Mouse (Mus musculus) intestine, embryonic 15.5 days (tissue): ENCODE results near the gene Stk40. TPM values are rescaled to one million over a fixed set of nuclear protein-coding genes. Genes with fewer than 3 reads are reported as not detected.
A peak's percentile ranks its signal among the peaks of the same experiment; 100 is the strongest.
"Not testable (repeated sequence)": the region's sequence is repeated elsewhere in the genome, so short reads cannot be mapped to it uniquely, and the experiment has no call there.

Experiments
- ATAC-seq: fragments of 200-750 bp; cut with Nextera tagmentation; 2 replicates; pipeline ENCODE4 v1.8.0; 2017; ENCODE audit warnings: moderate TSS enrichment, moderate library complexity
- H3K27ac ChIP-seq: fragments of 300-500 bp; sonication (generic); 2 replicates; pipeline ENCODE4 v1.5.1; 2015; ENCODE audit warnings: mild to moderate bottlenecking, inconsistent platforms
- H3K27me3 ChIP-seq: fragments of 300-500 bp; sonication (generic); replicated peaks from 2 replicates; pipeline ENCODE4 v1.6.1; 2015; ENCODE audit warnings: inconsistent platforms
- H3K36me3 ChIP-seq: fragments of 300-500 bp; sonication (generic); 2 replicates; pipeline ENCODE4 v1.6.1; 2015; ENCODE audit warnings: inconsistent platforms
- H3K4me1 ChIP-seq: fragments of 300-500 bp; sonication (generic); replicated peaks from 2 replicates; pipeline ENCODE4 v1.6.1; 2015; ENCODE audit warnings: inconsistent platforms
- H3K4me2 ChIP-seq: fragments of 300-500 bp; sonication (generic); replicated peaks from 2 replicates; pipeline ENCODE4 v1.6.1; 2015; ENCODE audit warnings: mild to moderate bottlenecking, inconsistent platforms
- H3K4me3 ChIP-seq: fragments of 300-500 bp; sonication (generic); replicated peaks from 2 replicates; pipeline ENCODE4 v1.5.1; 2015; ENCODE audit warnings: inconsistent platforms
- H3K9ac ChIP-seq: fragments of 300-500 bp; sonication (generic); 2 replicates; pipeline ENCODE4 v1.6.1; 2015; ENCODE audit warnings: inconsistent platforms
- H3K9me3 ChIP-seq: fragments of 300-500 bp; sonication (generic); 2 replicates; pipeline ENCODE4 v1.6.1; 2016; ENCODE audit warnings: inconsistent platforms
- WGBS: fragments of 180-500 bp; shearing (Covaris S2); methylation state at CpG from one replicate; pipeline ENCODE4 v1.1.7; 2015; 5-methylcytosine and 5-hydroxymethylcytosine counted together
- polyA plus RNA-seq: library from polyadenylated mRNA; unstranded; fragments of >200 nt; fragmentation: Nextera tagmentation; extraction: Ambion mirVana; gene quantifications from 2 replicates; pipeline ENCODE4 v1.2.1, GENCODE M21; 2015

The Stk40 gene
- polyA plus RNA-seq, 1 experiment from 2014 or later = 29.5 TPM

DNA sequence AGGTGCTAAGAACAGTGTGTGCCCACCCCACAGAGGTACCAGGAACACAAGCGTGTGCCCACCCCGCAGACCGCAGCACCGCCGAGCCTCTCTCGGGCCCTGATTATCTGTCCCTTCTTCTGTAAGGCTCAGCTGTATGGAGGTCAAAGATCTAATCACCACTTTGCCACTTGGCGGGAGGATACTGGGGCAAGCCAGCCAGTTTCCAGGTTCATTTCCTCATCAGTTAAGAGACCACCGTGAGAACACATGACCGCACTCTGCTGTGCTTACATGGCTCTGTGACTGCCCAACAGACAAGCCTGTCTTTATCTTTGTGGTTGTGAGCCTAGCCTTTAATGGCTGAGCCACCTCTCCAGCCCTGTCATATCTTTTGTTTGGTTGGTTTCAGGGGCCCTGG lies 20.7 kb upstream of the Stk40 start:
- Histone ChIP-seq H3K9me3 (no peaks in the 10 kb centered on the region), H3K27me3 (no peaks in the 10 kb centered on the region), H3K36me3 (no peaks in the 10 kb centered on the region), H3K4me1 (no peaks in the 10 kb centered on the region; the same call in 1 of the 2 replicates), H3K4me2 (no peak overlapping the region), H3K4me3 (no peak overlapping the region), H3K27ac (no peak overlapping the region), H3K9ac (no peak overlapping the region)
- WGBS = 81% methylated on average over 9 of the region's 9 CpGs
- ATAC-seq = peak; percentile 27; the same call in 1 of the 2 replicates

DNA sequence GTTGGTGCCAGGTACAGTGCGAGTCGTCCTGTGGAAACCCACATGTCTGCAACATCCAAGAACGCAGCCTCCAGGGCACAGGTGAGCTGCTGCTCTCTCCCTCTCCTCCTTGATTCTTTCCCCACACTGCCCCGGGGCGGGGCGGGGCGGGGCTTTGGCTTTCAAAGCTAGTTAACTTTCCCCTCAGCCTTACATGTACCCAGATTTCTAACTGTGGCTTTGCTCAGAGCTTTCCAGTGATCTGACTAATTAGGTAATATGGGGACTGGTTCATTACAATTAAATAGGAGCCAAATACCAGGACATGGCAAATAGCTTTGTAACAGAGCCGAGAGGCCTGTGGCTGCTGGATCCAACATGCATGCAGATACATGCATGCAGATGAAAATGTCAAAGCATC lies 19.4 kb upstream of the Stk40 start:
- Histone ChIP-seq H3K27me3 (no peaks in the 10 kb centered on the region), H3K36me3 (no peaks in the 10 kb centered on the region), H3K4me1 (no peaks in the 10 kb centered on the region; the same call in 1 of the 2 replicates), H3K9me3 (no peaks in the 10 kb centered on the region), H3K4me3 (no peak overlapping the region), H3K27ac (no peak overlapping the region), H3K4me2 (no peak overlapping the region), H3K9ac (no peak overlapping the region)
- ATAC-seq = no peak
- 63% methylated on average over 8 of the region's 8 CpGs for WGBS

DNA sequence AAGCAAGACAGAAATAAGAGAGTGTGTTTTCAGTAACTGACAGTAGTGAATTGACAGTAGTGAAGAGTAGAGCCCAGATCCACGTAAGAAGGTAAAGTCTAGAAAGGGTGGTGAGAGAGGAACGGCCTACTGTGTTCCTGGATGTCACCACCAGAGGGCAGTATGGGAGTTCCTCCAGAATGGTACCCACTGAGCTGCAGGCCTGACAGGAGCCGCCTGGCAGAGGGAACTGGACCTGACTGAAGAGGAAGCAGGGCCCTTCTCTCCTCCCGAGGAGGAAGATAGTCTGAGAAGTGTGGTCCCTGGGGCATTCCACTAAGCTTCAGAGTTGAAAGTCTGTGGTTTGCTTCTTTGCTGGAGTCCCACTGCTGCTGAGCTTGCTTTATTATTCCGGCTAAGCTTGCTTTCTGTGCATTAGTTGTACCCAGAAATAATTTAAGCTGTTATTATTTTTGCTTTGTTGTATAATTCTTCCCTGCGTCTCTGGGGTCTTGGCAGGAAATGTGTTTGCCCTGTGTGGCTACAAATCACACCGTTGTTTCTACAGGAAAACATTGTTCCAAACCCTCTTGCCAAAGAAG lies 17.7 kb upstream of the Stk40 start:
- Histone ChIP-seq H3K4me3 (no peak overlapping the region), H3K36me3 (no peaks in the 10 kb centered on the region), H3K4me2 (no peak overlapping the region), H3K27ac (no peak overlapping the region), H3K9ac (no peak overlapping the region), H3K9me3 (no peaks in the 10 kb centered on the region), H3K27me3 (no peaks in the 10 kb centered on the region), H3K4me1 (peaks cover 4% of the 10 kb centered on the region; the same call in 1 of the 2 replicates)
- peak; percentile 84 for ATAC-seq
- 31% methylated on average over 7 of the region's 7 CpGs for WGBS

DNA sequence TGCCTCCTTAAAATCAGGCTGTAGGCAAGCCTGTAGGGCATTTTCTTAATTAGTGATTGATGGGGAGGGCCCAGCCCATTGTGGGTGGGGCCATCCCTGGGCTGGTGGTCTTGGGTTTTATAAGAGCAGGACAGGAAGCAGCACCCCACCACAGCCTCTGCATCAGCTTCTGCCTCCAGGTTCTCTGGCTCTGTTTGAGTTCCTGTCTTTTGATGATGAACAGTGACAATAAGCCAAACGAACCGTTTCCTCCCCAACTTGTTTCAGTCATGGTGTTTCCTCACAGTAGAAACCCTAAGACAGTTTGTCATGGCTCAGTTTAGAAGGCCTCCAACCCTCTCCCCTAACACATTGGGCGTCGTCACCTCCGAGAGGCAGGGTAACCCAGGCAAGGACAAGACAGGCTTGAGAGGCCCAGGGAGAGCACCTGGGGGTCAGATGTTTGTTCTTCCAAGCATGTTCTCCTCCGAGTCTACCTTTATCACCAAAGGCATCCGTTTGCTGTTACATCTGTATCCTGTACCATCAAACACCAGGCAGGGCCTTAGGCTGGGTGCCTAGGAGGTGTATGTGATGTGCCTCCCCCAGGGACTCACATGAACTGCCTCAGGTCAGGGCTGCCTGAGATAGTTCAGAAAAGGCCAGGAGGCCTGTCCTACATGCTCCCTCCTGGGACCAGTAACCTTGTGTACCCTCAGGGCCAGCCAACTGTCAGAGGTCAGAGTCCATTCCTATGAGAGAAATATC lies 13.5 kb upstream of the Stk40 start:
- WGBS = 69% methylated on average over 7 of the region's 7 CpGs
- H3K36me3 ChIP-seq = no peaks in the 10 kb centered on the region
- H3K9ac ChIP-seq = no peak overlapping the region
- H3K4me1 ChIP-seq = peaks cover 4% of the 10 kb centered on the region; the same call in 1 of the 2 replicates
- ATAC-seq = peak; percentile 30; the same call in 1 of the 2 replicates
- no peak overlapping the region for H3K27ac ChIP-seq
- no peaks in the 10 kb centered on the region for H3K9me3 ChIP-seq
- no peaks in the 10 kb centered on the region for H3K27me3 ChIP-seq
- no peak overlapping the region for H3K4me2 ChIP-seq
- no peak overlapping the region for H3K4me3 ChIP-seq

DNA sequence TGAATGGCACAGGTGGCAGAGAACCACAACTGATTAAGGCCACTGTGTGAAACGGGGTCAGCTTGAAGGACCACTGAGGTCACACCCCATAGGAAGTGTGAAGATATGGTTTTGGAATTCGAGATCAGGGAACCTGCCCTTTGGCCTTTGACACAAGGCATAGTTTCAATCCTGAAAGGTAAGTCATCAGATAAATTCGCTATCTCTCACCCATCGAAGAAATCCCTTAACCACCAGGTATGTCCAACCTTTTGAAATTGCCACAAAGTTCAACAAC lies 13.0 kb upstream of the Stk40 start:
- WGBS = 69% methylated on average over 4 of the region's 4 CpGs
- Histone ChIP-seq H3K9ac (no peak overlapping the region), H3K9me3 (no peaks in the 10 kb centered on the region), H3K27me3 (no peaks in the 10 kb centered on the region), H3K4me2 (no peak overlapping the region), H3K27ac (no peak overlapping the region), H3K4me3 (no peak overlapping the region), H3K36me3 (no peaks in the 10 kb centered on the region), H3K4me1 (peaks cover 4% of the 10 kb centered on the region; the same call in 1 of the 2 replicates)
- no peak for ATAC-seq

DNA sequence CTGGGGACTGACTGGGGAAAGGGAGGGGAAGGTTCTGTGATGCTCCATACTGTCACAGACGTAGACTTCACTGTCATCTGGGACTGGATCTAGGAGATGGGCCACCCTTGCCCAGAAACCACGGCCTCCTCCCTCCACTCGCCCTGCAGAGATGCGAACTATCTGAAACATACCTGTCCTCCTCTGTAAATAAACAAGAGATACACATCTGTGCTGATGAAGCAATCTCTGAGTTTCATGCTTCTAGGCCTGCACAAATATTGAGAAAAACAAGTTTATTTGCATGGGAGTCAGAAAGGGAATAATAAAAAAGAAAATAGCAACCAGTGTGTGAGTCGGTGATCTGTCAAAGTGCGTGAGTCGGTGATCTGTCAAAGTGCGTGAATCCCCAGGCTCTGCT lies 11.9 kb upstream of the Stk40 start:
- peaks cover 6% of the 10 kb centered on the region for H3K4me1 ChIP-seq
- H3K36me3 ChIP-seq = no peaks in the 10 kb centered on the region
- H3K9me3 ChIP-seq = no peaks in the 10 kb centered on the region
- H3K27ac ChIP-seq = no peak overlapping the region
- ATAC-seq = no peak
- no peak overlapping the region for H3K4me3 ChIP-seq
- WGBS = 77% methylated on average over 8 of the region's 8 CpGs
- no peak overlapping the region for H3K4me2 ChIP-seq
- H3K9ac ChIP-seq = no peak overlapping the region
- H3K27me3 ChIP-seq = no peaks in the 10 kb centered on the region

DNA sequence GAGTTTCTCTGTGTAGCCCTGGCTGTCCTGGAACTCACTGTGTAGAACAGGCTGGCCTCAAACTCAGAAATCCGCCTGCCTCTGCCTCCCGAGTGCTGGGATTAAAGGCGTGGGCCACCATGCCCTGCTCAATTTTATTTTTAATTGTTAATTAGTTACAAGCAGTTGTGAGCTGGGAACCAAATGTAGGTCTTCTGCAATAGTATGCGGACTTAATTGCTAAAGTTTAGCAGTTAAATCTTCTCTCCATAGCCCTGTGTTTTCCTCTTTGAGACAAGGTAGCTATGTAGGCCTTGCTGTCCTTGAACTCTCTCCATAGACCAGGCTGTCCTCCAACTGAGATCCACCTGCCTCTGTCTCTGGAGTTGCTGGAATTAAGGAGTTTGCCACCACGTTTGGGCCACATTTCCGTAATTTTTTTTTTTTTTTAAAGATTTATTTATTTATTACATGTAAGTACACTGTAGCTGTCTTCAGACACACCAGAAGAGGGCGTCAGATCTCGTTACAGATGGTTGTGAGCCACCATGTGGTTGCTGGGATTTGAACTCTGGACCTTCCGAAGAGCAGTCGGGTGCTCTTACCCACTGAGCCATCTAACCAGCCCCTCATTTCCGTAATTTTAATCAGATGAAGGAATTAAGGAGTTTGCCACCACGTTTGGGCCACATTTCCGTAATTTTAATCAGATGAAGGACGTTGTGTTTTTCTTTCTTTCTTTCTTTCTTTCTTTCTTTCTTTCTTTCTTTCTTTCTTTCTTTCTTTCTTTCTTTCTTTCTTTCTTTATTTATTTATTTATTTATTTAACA lies 7.9 kb upstream of the Stk40 start:
- not testable (repeated sequence) for H3K36me3 ChIP-seq, H3K9ac ChIP-seq, H3K9me3 ChIP-seq, H3K27ac ChIP-seq, H3K27me3 ChIP-seq
- Histone ChIP-seq H3K4me1 (peaks cover 12% of the 10 kb centered on the region), H3K4me2 (peak overlapping the region; percentile 67), H3K4me3 (0 out of 2 replicates have a peak overlapping the region, but pooled peaks have one; percentile 72)
- ATAC-seq = peak; percentile 20; the same call in 1 of the 2 replicates
- 58% methylated on average over 14 of the region's 14 CpGs for WGBS

DNA sequence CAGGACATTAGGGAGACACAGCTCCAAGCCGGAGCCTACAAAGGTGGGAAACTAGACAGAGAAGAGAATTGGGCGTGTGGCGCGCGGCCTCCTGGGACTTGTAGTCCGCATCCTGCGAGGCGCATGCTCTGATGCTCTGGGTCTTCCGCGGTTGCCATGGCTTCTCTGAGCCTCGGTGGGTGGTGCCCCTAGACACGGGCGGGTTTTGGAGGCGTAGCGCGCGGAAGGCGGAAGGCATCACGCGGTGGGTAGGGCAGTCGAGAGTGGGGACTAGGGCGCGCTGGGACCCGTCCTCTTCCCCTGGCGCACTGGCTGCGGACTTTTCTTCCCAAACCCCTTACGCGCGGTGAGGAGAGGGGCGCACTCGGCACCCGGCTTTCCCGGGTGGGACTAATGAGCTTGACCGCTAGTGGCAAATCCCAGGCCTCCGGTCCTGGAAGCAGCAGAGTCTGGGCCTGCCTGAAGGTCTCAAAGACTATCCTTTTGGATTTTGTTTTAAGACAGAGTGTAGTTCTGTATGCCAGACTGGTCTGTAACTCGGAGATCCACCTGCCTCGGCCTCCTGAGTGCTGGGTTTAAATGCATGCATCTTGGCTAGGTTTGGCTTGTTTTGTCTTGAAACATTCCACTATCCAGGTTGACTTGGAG lies 7.2 kb upstream of the Stk40 start, which contains the start of gene Lsm10:
TSS of gene Lsm10 (plus strand) at position 160 of the 648 bp plus-strand sequence.
- no peaks in the 10 kb centered on the region for H3K9me3 ChIP-seq
- peak within 1 kb of the TSS; percentile 72 for H3K4me3 ChIP-seq
- H3K36me3 ChIP-seq = no peaks in the 10 kb centered on the region
- peak; percentile 98 for ATAC-seq
- H3K4me2 ChIP-seq = peak within 1 kb of the TSS; percentile 67
- no peaks in the 10 kb centered on the region for H3K27me3 ChIP-seq
- H3K9ac ChIP-seq = peak within 1 kb of the TSS; percentile 81
- peaks cover 12% of the 10 kb centered on the region for H3K4me1 ChIP-seq
- H3K27ac ChIP-seq = peak within 1 kb of the TSS; percentile 71
- WGBS = 2% methylated on average over 37 of the region's 37 CpGs

DNA sequence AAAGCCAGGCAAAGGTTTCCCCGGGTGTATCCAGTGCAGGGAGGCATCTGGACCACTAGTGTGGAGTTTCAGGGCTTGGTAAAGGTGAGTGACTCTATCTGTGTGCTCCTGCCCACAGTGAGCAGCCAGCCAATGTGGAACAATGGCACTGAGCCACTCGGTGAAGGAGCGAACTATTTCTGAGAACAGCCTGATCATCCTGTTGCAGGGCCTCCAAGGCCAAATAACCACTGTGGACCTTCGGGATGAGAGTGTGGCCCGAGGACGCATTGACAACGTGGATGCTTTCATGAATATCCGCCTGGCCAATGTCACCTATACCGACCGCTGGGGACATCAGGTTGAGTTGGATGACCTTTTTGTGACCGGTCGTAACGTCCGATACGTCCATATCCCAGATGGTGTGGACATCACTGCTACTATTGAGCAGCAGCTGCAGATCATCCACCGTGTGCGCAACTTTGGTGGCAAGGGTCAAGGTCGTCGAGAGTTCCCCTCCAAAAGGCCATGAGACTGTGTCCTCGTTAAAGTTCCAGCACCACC lies 6.0 kb upstream of the Stk40 start:
- Histone ChIP-seq H3K9ac (no peak overlapping the region), H3K9me3 (no peaks in the 10 kb centered on the region), H3K27me3 (no peaks in the 10 kb centered on the region), H3K4me2 (no peak overlapping the region), H3K4me1 (peaks cover 15% of the 10 kb centered on the region), H3K36me3 (no peaks in the 10 kb centered on the region), H3K4me3 (no peak overlapping the region), H3K27ac (no peak overlapping the region)
- ATAC-seq = no peak
- 92% methylated on average over 20 of the region's 20 CpGs for WGBS

DNA sequence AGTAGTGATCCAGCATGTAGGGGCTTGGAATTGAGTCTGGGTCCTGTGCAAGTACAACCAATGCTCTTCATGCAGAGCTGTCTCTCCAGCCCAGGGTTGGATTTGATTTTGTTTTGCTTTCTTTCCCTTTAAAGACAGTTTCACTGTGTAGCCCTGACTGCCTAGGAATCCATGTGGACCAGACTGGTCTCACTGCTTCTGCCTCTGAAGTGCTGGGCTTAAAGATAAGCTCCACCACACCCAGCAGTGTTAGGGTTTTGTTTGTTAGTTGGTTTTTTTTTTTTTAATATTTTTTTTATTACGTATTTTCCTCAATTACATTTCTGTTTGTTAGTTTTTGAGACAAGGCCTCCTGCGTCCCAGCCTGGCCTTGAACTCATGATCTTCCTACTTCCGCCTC lies 4.4 kb upstream of the Stk40 start:
- no peaks in the 10 kb centered on the region for H3K9me3 ChIP-seq
- no peak for ATAC-seq
- WGBS = 89% methylated on average over 3 of the region's 3 CpGs

DNA sequence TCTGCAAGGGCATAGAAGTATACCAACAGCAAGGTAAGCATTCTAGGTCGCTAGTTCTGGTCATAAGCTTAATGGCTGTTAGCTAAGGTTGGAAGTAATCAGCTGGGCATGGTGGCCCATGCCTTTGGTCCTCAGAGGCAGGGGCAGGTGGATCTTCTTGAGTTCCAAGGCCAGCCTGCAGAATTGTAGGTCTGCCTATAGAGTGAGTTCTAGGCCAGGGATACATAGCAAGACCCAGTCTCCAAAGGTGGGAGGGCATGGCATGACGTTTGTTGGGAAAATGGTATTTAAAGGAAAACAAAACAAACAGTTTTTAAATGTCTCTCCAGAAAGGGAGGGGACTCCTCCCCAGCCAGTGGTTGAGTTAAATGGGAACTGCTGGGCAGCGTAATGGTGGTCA lies 3.0 kb upstream of the Stk40 start:
- H3K27ac ChIP-seq = no peak overlapping the region
- no peaks in the 10 kb centered on the region for H3K27me3 ChIP-seq
- no peak for ATAC-seq
- H3K4me3 ChIP-seq = no peak overlapping the region
- H3K9ac ChIP-seq = no peak overlapping the region
- 87% methylated on average over 3 of the region's 3 CpGs for WGBS
- peaks cover 32% of the 10 kb centered on the region for H3K4me1 ChIP-seq
- no peaks in the 10 kb centered on the region for H3K9me3 ChIP-seq
- no peaks in the 10 kb centered on the region for H3K36me3 ChIP-seq
- no peak overlapping the region for H3K4me2 ChIP-seq

More for the DNA sequence above, 4.4 kb upstream of the Stk40 start:
- H3K4me3 ChIP-seq = no peak overlapping the region
- no peak overlapping the region for H3K27ac ChIP-seq
- peaks cover 18% of the 10 kb centered on the region for H3K4me1 ChIP-seq
- H3K36me3 ChIP-seq = no peaks in the 10 kb centered on the region
- no peak overlapping the region for H3K9ac ChIP-seq
- no peak overlapping the region for H3K4me2 ChIP-seq
- H3K27me3 ChIP-seq = no peaks in the 10 kb centered on the region
